Mouse (Mus musculus): Measurements from ENCODE around the gene Klhl10. TPM values are rescaled to one million over a fixed set of nuclear protein-coding genes. Genes with fewer than 3 reads are reported as not detected.
A peak's percentile ranks its signal among the peaks of the same experiment; 100 is the strongest.

Klhl10 gene
- polyA plus RNA-seq (2016; fragmentation: Nextera tagmentation; extraction: Ambion mirVana) = 0.75 and 0.89 TPM in 2 replicates

- Histone ChIP-seq H3K4me1 (peaks cover 18% of the 10 kb centered on the region), H3K9me3 (no peaks in the 10 kb centered on the region), H3K36me3 (peaks cover 8% of the 10 kb centered on the region; the same call in 1 of the 2 replicates), H3K27ac (replicated peaks) (peak within 1 kb of the TSS; percentile 22; the same call in 1 of the 2 replicates), H3K27me3 (no peaks in the 10 kb centered on the region), H3K4me3 (peak within 1 kb of the TSS; percentile 72), H3K9ac (replicated peaks) (peak within 1 kb of the TSS; percentile 90), H3K4me2 (replicated peaks) (peak within 1 kb of the TSS; percentile 89)
- no peak for ATAC-seq (ENCODE audit: low FRiP score, low read depth)
- WGBS = 89% methylated on average over 8 of the region's 8 CpGs
Measured at GRCm38 (mm10) chr11:100441797-100442196, at the start of gene Klhl10, which contains the start of gene Nt5c3b. Gene Klhl10 (plus strand): TSS chr11:100441917. Gene Nt5c3b (minus strand): TSS chr11:100441808.

- Histone ChIP-seq H3K9ac (replicated peaks) (no peak overlapping the region), H3K4me3 (no peak overlapping the region), H3K27ac (replicated peaks) (no peak overlapping the region), H3K9me3 (no peaks in the 10 kb centered on the region), H3K4me2 (replicated peaks) (no peak overlapping the region), H3K27me3 (peaks cover 36% of the 10 kb centered on the region), H3K4me1 (peaks cover 30% of the 10 kb centered on the region), H3K36me3 (no peaks in the 10 kb centered on the region)
- 84% methylated on average over 5 of the region's 5 CpGs for WGBS
- ATAC-seq (ENCODE audit: low FRiP score, low read depth) = no peak
Measured at GRCm38 (mm10) chr11:100392958-100393357, 48.8 kb upstream of the Klhl10 start.

GRCm38 (mm10) chr11:100393733-100394132, 48.0 kb upstream of the Klhl10 start:
- Histone ChIP-seq H3K27me3 (peaks cover 36% of the 10 kb centered on the region), H3K4me3 (no peak overlapping the region), H3K9ac (replicated peaks) (no peak overlapping the region), H3K4me1 (peaks cover 30% of the 10 kb centered on the region), H3K4me2 (replicated peaks) (no peak overlapping the region), H3K9me3 (no peaks in the 10 kb centered on the region), H3K27ac (replicated peaks) (no peak overlapping the region), H3K36me3 (no peaks in the 10 kb centered on the region)
- WGBS = 89% methylated on average over 7 of the region's 7 CpGs
- ATAC-seq (ENCODE audit: low FRiP score, low read depth) = no peak

- no peak for ATAC-seq (ENCODE audit: low FRiP score, low read depth)
- WGBS = 78% methylated on average over 5 of the region's 5 CpGs
- no peak overlapping the region for H3K4me3 ChIP-seq
- no peaks in the 10 kb centered on the region for H3K9me3 ChIP-seq
- no peak overlapping the region for H3K27ac ChIP-seq (replicated peaks)
- peaks cover 30% of the 10 kb centered on the region for H3K4me1 ChIP-seq
- H3K27me3 ChIP-seq = peaks cover 36% of the 10 kb centered on the region
- no peaks in the 10 kb centered on the region for H3K36me3 ChIP-seq
- H3K9ac ChIP-seq (replicated peaks) = no peak overlapping the region
- H3K4me2 ChIP-seq (replicated peaks) = no peak overlapping the region
Measured at GRCm38 (mm10) chr11:100394353-100395074, 47.2 kb upstream of the Klhl10 start.

- Histone ChIP-seq H3K9ac (replicated peaks) (0 out of 2 replicates have a peak overlapping the region, but pooled peaks have one; percentile 3), H3K4me2 (replicated peaks) (peak overlapping the region; percentile 59), H3K27ac (replicated peaks) (no peak overlapping the region), H3K9me3 (no peaks in the 10 kb centered on the region), H3K4me1 (peaks cover 28% of the 10 kb centered on the region), H3K27me3 (peaks cover 36% of the 10 kb centered on the region), H3K4me3 (peak overlapping the region; percentile 64; the same call in 1 of the 2 replicates), H3K36me3 (no peaks in the 10 kb centered on the region)
- WGBS = 36% methylated on average over 11 of the region's 11 CpGs
- no peak for ATAC-seq (ENCODE audit: low FRiP score, low read depth)
Measured at GRCm38 (mm10) chr11:100395200-100395599, 46.5 kb upstream of the Klhl10 start.

GRCm38 (mm10) chr11:100395861-100396631, 45.7 kb upstream of the Klhl10 start:
- no peak for ATAC-seq (ENCODE audit: low FRiP score, low read depth)
- Histone ChIP-seq H3K4me3 (peak overlapping the region; percentile 64), H3K4me1 (peaks cover 25% of the 10 kb centered on the region), H3K27me3 (peaks cover 41% of the 10 kb centered on the region), H3K4me2 (replicated peaks) (peak overlapping the region; percentile 59), H3K27ac (replicated peaks) (no peak overlapping the region; the same call in 1 of the 2 replicates), H3K9me3 (no peaks in the 10 kb centered on the region), H3K9ac (replicated peaks) (no peak overlapping the region; the same call in 1 of the 2 replicates), H3K36me3 (no peaks in the 10 kb centered on the region)
- WGBS = 30% methylated on average over 16 of the region's 17 CpGs

- peak overlapping the region; percentile 78 for H3K9ac ChIP-seq (replicated peaks)
- peaks cover 41% of the 10 kb centered on the region for H3K27me3 ChIP-seq
- peak overlapping the region; percentile 59 for H3K4me2 ChIP-seq (replicated peaks)
- H3K9me3 ChIP-seq = no peaks in the 10 kb centered on the region
- peak overlapping the region; percentile 56; the same call in 1 of the 2 replicates for H3K27ac ChIP-seq (replicated peaks)
- H3K4me1 ChIP-seq = peaks cover 25% of the 10 kb centered on the region
- no peaks in the 10 kb centered on the region for H3K36me3 ChIP-seq
- peak overlapping the region; percentile 64 for H3K4me3 ChIP-seq
- peak; percentile 45 for ATAC-seq (ENCODE audit: low FRiP score, low read depth)
- WGBS = 2% methylated on average over 36 of the region's 42 CpGs
Measured at GRCm38 (mm10) chr11:100396886-100397599, 44.7 kb upstream of the Klhl10 start.

- ATAC-seq (ENCODE audit: low FRiP score, low read depth) = peak; percentile 98
- Histone ChIP-seq H3K27ac (replicated peaks) (peak within 1 kb of the TSS; percentile 56; the same call in 1 of the 2 replicates), H3K4me2 (replicated peaks) (peak within 1 kb of the TSS; percentile 59), H3K4me3 (peak within 1 kb of the TSS; percentile 64), H3K9me3 (no peaks in the 10 kb centered on the region), H3K27me3 (peaks cover 41% of the 10 kb centered on the region), H3K4me1 (peaks cover 25% of the 10 kb centered on the region), H3K36me3 (no peaks in the 10 kb centered on the region), H3K9ac (replicated peaks) (peak within 1 kb of the TSS; percentile 78)
- WGBS = 2% methylated on average over 36 of the region's 37 CpGs
Measured at GRCm38 (mm10) chr11:100397600-100398389, 43.9 kb upstream of the Klhl10 start, which contains the start of gene Jup. Gene Jup (minus strand): TSS chr11:100397763.

GRCm38 (mm10) chr11:100398517-100398916, 43.2 kb upstream of the Klhl10 start:
- Histone ChIP-seq H3K27ac (replicated peaks) (no peak overlapping the region), H3K27me3 (peaks cover 41% of the 10 kb centered on the region), H3K4me2 (replicated peaks) (no peak overlapping the region), H3K4me1 (peaks cover 28% of the 10 kb centered on the region), H3K9me3 (no peaks in the 10 kb centered on the region), H3K9ac (replicated peaks) (no peak overlapping the region), H3K36me3 (no peaks in the 10 kb centered on the region), H3K4me3 (no peak overlapping the region)
- WGBS = 94% methylated on average over 7 of the region's 7 CpGs
- ATAC-seq (ENCODE audit: low FRiP score, low read depth) = no peak

GRCm38 (mm10) chr11:100399320-100399719, 42.4 kb upstream of the Klhl10 start:
- WGBS = 88% methylated on average over 9 of the region's 9 CpGs
- peaks cover 36% of the 10 kb centered on the region for H3K27me3 ChIP-seq
- no peak overlapping the region for H3K4me2 ChIP-seq (replicated peaks)
- no peak overlapping the region for H3K4me3 ChIP-seq
- no peaks in the 10 kb centered on the region for H3K9me3 ChIP-seq
- H3K27ac ChIP-seq (replicated peaks) = no peak overlapping the region
- H3K9ac ChIP-seq (replicated peaks) = no peak overlapping the region
- no peaks in the 10 kb centered on the region for H3K36me3 ChIP-seq
- peaks cover 28% of the 10 kb centered on the region for H3K4me1 ChIP-seq
- ATAC-seq (ENCODE audit: low FRiP score, low read depth) = no peak
